Mouse (Mus musculus) G1E (cell line): ENCODE data around the gene Traf2.

Experiments used
- CTCF ChIP-seq: IDR thresholded peaks from 2 replicates; pipeline ENCODE4 v1.5.1; 2012; ENCODE audit warnings: low read depth, low read length, inconsistent platforms, mixed read lengths
- GATA1 ChIP-seq: IDR thresholded peaks from 2 replicates; pipeline ENCODE4 v1.6.1; 2012; ENCODE audit warnings: borderline replicate concordance, low read length, inconsistent platforms, mixed read lengths
- TAL1 ChIP-seq: conservative IDR thresholded peaks from 2 replicates; pipeline ENCODE4 v1.6.1; 2012; ENCODE audit warnings: low read depth, low read length, inconsistent platforms, mixed read lengths

DNA sequence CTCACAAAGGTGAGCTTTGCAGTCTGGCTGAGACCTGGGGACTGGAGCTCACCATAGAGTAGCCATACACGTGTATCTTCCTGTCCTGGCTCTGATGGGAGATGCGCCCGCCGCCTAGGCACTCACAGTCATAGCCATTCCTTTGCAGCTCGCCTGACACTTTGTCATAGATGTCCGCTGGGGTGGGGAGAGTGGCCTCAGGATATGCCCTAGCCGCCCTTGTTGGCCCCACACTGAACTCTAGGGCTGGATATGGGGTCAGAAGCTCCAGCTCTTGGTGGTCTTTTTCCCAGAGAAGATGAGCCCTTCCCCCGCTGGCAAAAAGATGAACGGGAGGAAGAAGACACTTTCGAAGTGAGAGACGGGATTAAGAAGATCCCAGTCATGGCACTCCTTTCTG lies 27.4 kb upstream of the Traf2 start:
- TF ChIP-seq CTCF (no peak), GATA1 (no peak), TAL1 (no peak)
